Mouse (Mus musculus) kidney, adult 8-10 months (tissue): ENCODE data around the gene Foxc2.

ENCODE experiments used
- DNase-seq, 2 experiments: peaks; one replicate each; pipeline ENCODE4 v3.0.0; 2022

Gene Foxc2

DNA sequence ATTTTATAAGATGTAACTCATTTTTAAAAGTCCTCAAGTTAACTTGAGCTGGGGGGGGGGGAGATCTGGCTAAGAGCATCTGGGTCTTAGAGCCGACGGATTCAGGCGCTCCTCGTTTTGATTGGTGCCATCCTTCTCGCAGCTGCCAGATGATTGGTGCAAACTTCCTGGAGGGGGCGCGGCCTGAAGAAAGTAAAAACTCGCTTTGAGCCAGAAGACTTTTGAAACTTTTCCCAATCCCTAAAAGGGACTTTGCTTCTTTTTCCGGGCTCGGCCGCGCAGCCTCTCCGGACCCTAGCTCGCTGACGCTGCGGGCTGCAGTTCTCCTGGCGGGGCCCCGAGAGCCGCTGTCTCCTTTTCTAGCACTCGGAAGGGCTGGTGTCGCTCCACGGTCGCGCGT, at the start of gene Foxc2:
Foxc2 (plus strand) TSS at position 224 of the 400 bp plus-strand sequence.
- DNase-seq, result peak; percentile 89 to 90

DNA sequence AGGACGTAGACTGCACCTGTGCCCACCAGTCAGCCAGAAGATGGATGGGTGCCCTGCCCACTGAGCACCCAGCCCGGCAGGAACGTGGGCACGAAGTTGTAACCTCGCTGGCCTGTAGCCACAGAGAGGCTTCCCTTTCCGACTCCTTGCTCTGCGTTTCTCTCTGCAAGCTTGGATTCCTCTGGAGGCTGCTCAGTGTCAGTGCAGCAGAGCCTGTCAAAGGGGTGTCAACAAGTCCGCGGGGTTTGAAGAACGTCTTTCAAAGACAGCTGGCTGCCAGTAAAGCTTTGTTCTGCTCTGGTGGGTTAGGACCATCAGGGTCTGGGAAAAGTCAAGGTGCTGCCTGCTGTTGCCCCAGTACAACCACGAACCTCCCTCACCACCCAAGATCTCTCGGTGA, 44.5 kb upstream of the Foxc2 start:
- DNase-seq, result no peak

DNA sequence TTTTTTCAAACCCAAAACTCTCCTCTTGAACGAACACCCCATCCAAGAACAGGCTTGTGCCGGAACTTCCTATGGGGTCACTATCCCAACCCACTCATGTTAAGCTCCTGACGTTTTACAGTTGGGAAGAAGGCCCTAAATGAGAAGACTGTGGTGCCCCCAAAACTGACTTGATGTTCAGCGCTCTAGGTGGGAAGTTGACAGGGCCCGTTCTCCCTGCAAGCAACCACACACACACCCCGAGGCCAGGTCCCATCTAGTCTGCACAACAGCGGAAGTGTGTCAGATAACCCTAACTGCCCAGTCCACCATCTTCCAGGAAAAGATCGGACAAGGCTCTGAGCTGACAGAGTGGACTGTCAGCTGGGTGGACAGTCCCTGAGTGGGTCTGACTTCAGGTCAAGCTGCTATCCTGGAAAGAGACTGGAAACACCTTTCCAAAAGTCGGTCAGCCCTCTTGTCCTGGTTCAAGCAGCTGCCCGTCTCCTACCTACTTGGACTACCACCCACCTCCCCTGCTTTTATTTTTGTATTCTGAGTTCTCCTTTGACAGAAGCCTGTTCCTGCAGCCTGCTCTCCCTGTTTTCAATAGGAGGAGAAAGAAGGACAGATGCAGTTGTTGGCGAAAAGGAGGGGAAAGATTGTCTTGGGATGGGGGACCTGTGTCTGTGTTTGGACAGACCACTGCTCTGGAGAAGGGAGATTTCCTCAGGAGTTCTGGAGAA, 43.4 kb upstream of the Foxc2 start:
- no peak for DNase-seq

- DNase-seq, result no peak
Observed at GRCm38 (mm10) chr8:121073174-121074107, 42.5 kb upstream of the Foxc2 start.

- DNase-seq, result no peak
Observed at GRCm38 (mm10) chr8:121074108-121074847, 41.7 kb upstream of the Foxc2 start.

- DNase-seq, result no peak
Observed at GRCm38 (mm10) chr8:121074848-121075145, 41.2 kb upstream of the Foxc2 start.

- DNase-seq, result no peak
Observed at GRCm38 (mm10) chr8:121075936-121076335, 40.0 kb upstream of the Foxc2 start.

DNA sequence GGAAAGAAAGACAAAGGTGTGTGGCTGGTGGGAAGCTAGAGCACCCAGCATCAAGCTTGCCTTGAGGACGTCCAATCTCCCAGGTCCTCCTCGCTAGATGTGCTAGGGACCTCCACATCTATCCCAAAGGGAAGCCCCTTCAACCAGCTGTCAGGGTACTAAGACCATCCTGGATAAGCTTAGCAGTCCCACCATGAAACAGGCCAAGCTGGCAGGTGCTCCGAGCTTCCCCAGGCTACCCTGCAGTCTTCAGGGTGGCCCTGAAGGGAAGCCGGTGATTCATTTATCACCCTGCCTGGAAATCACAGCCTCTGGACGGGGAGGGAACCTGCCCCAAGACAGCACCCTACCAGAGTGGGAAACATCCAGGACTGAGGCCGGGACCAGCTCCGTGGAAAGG, 39.4 kb upstream of the Foxc2 start:
- no peak for DNase-seq

GRCm38 (mm10) chr8:121078721-121079120, 37.2 kb upstream of the Foxc2 start:
- DNase-seq, result no peak

DNA sequence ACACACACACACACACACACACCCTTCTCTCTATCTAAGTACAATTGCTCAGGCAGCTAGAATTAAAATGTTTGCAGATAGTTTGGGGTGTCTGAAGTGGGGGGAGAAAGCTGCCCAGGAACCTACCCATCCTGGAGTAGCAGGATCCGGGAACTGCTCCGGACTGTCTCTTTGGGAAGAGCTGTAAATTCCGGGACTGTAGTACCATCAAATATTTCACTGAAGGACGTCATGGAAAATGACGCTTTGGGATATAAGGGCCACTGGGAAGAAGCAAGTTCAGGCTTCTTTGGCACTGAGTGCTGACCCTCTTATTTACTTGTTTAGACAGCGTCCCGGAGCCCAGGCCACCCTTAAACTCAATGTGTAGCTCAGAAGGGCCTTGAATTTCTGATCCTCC, 36.8 kb upstream of the Foxc2 start:
- no peak for DNase-seq

DNA sequence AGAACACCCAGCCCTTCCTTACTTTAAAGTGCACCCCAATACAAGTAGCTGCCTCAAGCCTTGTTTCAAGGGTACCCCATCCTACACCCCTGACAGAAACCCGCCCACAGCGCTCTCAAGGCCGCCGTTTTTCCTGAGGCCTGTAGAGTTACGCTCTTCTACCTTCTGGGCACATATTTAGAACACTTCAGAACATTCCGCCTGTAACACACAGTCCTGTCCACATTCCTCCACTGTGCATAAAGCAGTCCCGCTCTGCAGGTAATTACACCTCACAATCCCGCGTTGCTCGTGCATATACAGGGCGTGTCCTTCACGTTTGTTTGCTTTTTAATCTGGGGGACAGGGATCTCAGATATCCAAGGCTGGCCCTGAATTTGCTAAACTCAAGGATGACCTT, 36.0 kb upstream of the Foxc2 start:
- DNase-seq, result no peak

- DNase-seq, result no peak
Observed at GRCm38 (mm10) chr8:121080361-121081090, 35.4 kb upstream of the Foxc2 start.

DNA sequence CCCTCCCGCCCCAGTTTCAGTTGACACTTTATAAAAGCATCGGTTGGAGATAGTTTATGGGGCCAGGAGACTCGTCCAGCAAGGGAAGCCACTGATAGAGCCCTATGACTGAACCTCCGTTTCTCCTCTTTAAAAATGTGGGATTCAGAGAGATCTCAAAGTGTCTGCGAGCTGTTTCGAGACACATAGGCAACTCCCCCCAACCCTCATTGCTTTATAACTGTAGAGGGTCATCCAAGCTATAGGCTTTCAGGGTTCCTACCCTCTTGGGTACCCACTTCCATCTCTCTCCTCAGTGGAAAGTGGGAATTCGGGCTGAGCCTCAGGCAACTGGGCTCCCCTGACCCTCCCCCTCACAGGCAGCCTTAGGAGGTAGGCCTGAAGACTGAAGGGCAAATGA, 34.6 kb upstream of the Foxc2 start:
- no peak for DNase-seq

DNA sequence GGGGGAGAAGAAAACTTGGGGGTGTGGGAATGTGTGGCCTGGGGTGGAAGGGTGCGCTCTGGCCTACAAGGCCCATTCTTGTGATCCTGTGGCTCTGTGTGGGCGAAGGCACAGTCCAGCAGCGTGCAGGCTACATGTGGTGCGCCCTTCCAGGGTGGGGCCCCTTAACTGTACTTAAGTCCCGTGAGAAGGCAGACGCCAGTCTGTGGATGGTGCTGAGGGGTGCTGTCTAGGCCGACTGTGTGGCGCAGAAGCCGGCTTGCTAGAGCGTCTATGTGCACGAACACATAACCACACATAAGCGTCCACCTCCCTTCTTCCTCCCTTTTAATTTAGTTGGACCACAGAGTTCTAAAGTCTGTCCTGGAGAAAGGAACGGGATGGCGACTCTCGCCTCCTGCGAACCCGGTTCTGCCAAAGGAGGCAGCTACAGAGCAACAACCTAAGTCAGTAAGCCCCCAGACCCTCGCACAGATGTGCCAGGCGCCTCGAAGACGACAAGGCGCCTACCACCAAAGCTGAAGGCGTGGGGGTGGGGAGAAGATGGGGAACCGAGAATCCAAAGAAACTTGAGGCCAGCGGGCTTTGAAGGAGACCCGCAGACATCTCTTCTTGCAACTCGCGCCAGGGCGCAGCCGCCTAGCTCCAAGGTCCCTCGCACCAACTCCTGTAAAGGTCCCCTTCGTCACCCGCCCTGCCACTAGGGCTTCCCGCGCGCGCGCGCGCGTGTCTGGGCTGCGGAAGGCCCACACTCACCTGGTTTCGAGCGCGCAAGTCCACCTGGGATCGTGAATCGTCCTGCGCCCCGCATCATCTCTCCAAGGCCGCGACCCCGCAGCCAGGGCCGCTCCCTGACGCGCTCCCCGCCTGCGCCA, 33.5 kb upstream of the Foxc2 start:
- DNase-seq, result no peak

- DNase-seq, result peak; percentile 43 to 58
Observed at GRCm38 (mm10) chr8:121083093-121083935, 32.7 kb upstream of the Foxc2 start.

GRCm38 (mm10) chr8:121083936-121084209, 32.1 kb upstream of the Foxc2 start:
- no peak for DNase-seq

GRCm38 (mm10) chr8:121084210-121084951, 31.6 kb upstream of the Foxc2 start, which contains the start of gene Foxf1:
Foxf1 (plus strand) TSS chr8:121084386.
- DNase-seq, result no peak

DNA sequence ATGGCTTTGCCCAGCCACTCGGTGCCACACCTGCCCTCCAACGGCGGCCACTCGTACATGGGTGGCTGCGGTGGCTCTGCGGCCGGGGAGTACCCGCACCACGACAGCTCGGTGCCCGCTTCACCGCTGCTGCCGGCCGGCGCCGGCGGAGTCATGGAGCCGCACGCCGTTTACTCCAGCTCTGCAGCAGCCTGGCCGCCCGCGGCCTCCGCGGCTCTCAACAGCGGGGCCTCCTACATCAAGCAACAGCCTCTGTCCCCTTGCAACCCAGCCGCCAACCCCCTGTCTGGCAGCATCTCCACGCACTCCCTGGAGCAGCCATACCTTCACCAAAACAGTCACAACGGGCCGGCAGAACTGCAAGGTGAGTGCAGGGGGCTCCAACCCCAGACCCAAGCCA, 31.0 kb upstream of the Foxc2 start:
- no peak for DNase-seq

GRCm38 (mm10) chr8:121085561-121085960, 30.4 kb upstream of the Foxc2 start:
- DNase-seq, result no peak
